Mouse (Mus musculus) forebrain, embryonic 15.5 days (tissue): Measurements from ENCODE around the gene Ifitm10. TPM values are rescaled to one million over a fixed set of nuclear protein-coding genes. Genes with fewer than 3 reads are reported as not detected.

Source experiments
- polyA plus RNA-seq: library from polyadenylated mRNA; unstranded; fragments of >200 nt; fragmentation: Nextera tagmentation; extraction: Ambion mirVana; gene quantifications from 2 replicates; pipeline ENCODE4 v1.2.1, GENCODE M21; 2015

Gene Ifitm10
- polyA plus RNA-seq, 1 experiment from 2014 or later = 3.1 TPM

Other genes starting within 250 kb of the Ifitm10 start
- gene Gm39115, start 237.7 kb downstream of the Ifitm10 start, polyA plus RNA-seq = not detected in 2 replicates
- not detected in 2 replicates for gene Gm45337, start 229.1 kb downstream of the Ifitm10 start, polyA plus RNA-seq
- gene Gm29735, start 216.6 kb downstream of the Ifitm10 start, polyA plus RNA-seq = not detected in 2 replicates
- gene Gm4553, start 208.0 kb downstream of the Ifitm10 start, polyA plus RNA-seq = not detected in 2 replicates
- gene Krtap5-2, start 197.7 kb downstream of the Ifitm10 start, polyA plus RNA-seq = not detected in 2 replicates
- not detected in 2 replicates for gene Gm10153, start 183.4 kb downstream of the Ifitm10 start, polyA plus RNA-seq
- gene Krtap5-3, start 172.4 kb downstream of the Ifitm10 start, polyA plus RNA-seq = not detected in 2 replicates
- not detected in 2 replicates for gene Gm7579, start 161.9 kb downstream of the Ifitm10 start, polyA plus RNA-seq
- gene Krtap5-5, start 143.8 kb downstream of the Ifitm10 start, polyA plus RNA-seq = not detected in 2 replicates
- not detected in 2 replicates for gene Gm40460, start 132.7 kb downstream of the Ifitm10 start, polyA plus RNA-seq
- not detected in 2 replicates for gene Gm2431, start 115.4 kb downstream of the Ifitm10 start, polyA plus RNA-seq
- gene Gm4559, start 99.4 kb downstream of the Ifitm10 start, polyA plus RNA-seq = not detected in 2 replicates
- not detected in 2 replicates for gene Krtap5-1, start 76.6 kb downstream of the Ifitm10 start, polyA plus RNA-seq
- not detected in 2 replicates for gene Krtap5-4, start 70.2 kb downstream of the Ifitm10 start, polyA plus RNA-seq
- 1.0 and 3.0 TPM in 2 replicates for gene Gm49369, start 8.9 kb upstream of the Ifitm10 start, polyA plus RNA-seq
- 195 and 218 TPM in 2 replicates for gene Ctsd, start 14.3 kb upstream of the Ifitm10 start, polyA plus RNA-seq
- not detected in 2 replicates for gene Syt8, start 61.1 kb upstream of the Ifitm10 start, polyA plus RNA-seq
- gene Tnni2, start 68.1 kb upstream of the Ifitm10 start, polyA plus RNA-seq = 0.73 and 0.93 TPM in 2 replicates
- gene Lsp1, start 87.1 kb upstream of the Ifitm10 start, polyA plus RNA-seq = 3.6 and 4.2 TPM in 2 replicates
- gene Tnnt3, start 125.1 kb upstream of the Ifitm10 start, polyA plus RNA-seq = 0.98 TPM in 1 of 2 replicates, not detected in the other
- 20.1 and 22.4 TPM in 2 replicates for gene Mrpl23, start 158.9 kb upstream of the Ifitm10 start, polyA plus RNA-seq